Mouse (Mus musculus) bone marrow, adult 2 months (tissue): ENCODE data around the gene Best1.

Experiments used
- CTCF ChIP-seq: fragments of 200-500 bp; IDR thresholded peaks from 2 replicates; pipeline ENCODE4 v1.5.1; 2011; ENCODE audit warnings: low read length, control low read depth; ENCODE audit not compliant: control insufficient read depth, insufficient read depth
- POLR2A ChIP-seq: fragments of 200-500 bp; IDR thresholded peaks from 2 replicates; pipeline ENCODE4 v1.6.1; 2011; ENCODE audit warnings: low read depth, mild to moderate bottlenecking, control low read depth, low read length, borderline replicate concordance; ENCODE audit not compliant: control insufficient read depth

- no peak for TF ChIP-seq CTCF
- no peak for TF ChIP-seq POLR2A
Observed at GRCm38 (mm10) chr19:10046983-10047382, 45.5 kb upstream of the Best1 start.
